Comparison of ENCODE assay signal across 8 mouse cellular contexts in the genomic region with DNA sequence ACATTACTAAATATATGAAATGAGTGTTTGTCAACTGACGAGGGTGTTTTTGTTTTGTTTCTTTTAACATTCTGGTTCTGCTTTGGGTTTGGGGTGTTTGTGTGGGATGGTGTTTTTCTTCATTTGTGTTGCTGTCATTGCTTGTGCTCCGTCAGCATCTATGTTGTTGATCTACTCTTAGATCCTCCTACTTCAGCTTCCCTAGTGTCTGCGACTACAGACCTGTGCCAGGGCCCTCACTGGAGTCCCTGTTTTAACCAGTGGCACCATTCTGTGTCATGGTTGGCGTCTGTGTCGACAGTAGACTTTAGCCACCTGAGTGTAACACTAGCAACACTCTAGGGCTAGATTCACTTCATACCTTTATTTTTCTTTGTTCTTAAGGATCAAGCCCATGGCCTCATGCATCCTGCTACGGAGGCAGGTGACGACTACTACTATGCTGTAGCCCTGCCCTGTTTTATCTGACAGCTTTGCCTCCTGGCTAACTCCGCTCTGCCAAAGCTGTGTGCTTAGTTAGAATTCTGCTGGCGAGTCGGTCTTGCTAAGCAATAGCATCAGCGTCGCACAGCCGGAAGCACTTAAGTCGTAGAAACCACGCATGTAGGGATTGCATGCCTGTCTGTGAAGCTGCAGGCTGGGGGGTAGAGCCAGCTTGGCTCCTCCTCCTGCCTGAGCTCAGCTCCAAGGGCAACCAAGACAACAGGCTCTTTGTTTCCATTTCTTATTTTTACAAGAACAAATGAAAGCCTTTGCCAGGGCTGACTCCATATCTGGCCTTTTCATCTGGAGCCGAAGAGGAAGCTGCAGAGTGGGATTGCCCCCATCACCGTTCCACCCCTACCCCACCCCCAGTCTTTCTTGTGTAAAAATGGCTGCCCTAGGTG.
A peak's percentile ranks its signal among the peaks of the same experiment; 100 is the strongest.
DNase-seq lines count a peak whose midpoint lies in the region; ATAC-seq and TF ChIP-seq lines count a peak whose summit lies in the region.

No protein-coding gene starts in this region.

- no peak overlapping the region for H3K4me3 ChIP-seq in neural tube, embryonic 12.5 days

- no peak for TF ChIP-seq POLR2A in brain, embryonic 14.5 days (IDR thresholded peaks at IDR 0.05; ENCODE audit: borderline replicate concordance, extremely low read depth, insufficient read depth, insufficient read length, poor library complexity, severe bottlenecking)

- 39% methylated on average over 17 of the region's 17 CpGs for WGBS in neural tube, embryonic 12.5 days

- peaks cover 10% of the 10 kb centered on the region for H3K4me1 ChIP-seq in neural tube, embryonic 12.5 days

- H3K27me3 ChIP-seq in neural tube, embryonic 12.5 days (replicated peaks) = no peaks in the 10 kb centered on the region

- peak; percentile 92 for ATAC-seq in CD4-positive, CD25-positive, alpha-beta regulatory T cell, adult 4 months
- ATAC-seq in hematopoietic stem cell, adult 5-6 weeks (replicated peaks in 1 of 2; ENCODE audit: insufficient read depth in 1 of 2, low FRiP score in 2 of 2, low TSS enrichment in 1 of 2, low read depth in 1 of 2, poor library complexity in 2 of 2, severe bottlenecking in 2 of 2) = peak; percentile 91
- peak; percentile 91 for ATAC-seq in neural tube, embryonic 12.5 days (ENCODE audit: low FRiP score, low read depth)

- H3K9me3 ChIP-seq in neural tube, embryonic 12.5 days = no peaks in the 10 kb centered on the region

- H3K4me2 ChIP-seq in neural tube, embryonic 12.5 days (replicated peaks) = peak overlapping the region; percentile 40

- peak overlapping the region; percentile 50; the same call in 1 of the 2 replicates for H3K27ac ChIP-seq in neural tube, embryonic 12.5 days

- H3K9ac ChIP-seq in neural tube, embryonic 12.5 days = no peak overlapping the region

- peaks cover 3% of the 10 kb centered on the region; the same call in 1 of the 2 replicates for H3K36me3 ChIP-seq in neural tube, embryonic 12.5 days

- peak; percentile 95 for DNase-seq in brain, embryonic 14.5 days (ENCODE audit: low read depth)
- peak; percentile 40 to 56 for DNase-seq in frontal cortex, adult 2 months (ENCODE audit: extremely low spot score in 1 of 2, low spot score in 1 of 2)
- peak; percentile 42 to 76 for DNase-seq in layer of hippocampus, adult 18-20 months (ENCODE audit: low spot score in 2 of 2)
- DNase-seq in lung, adult 18-20 months = peak; percentile 71 to 84
- DNase-seq in thymus, postnatal 0 days (ENCODE audit: low spot score) = peak; percentile 65

- no peak for TF ChIP-seq CTCF in brain, embryonic 14.5 days (IDR thresholded peaks at IDR 0.05; ENCODE audit: borderline replicate concordance, extremely low read depth, insufficient read depth, insufficient read length)
